Comparison of ENCODE assay signal across 8 mouse cellular contexts in genomic region chr12:100520077-100520793, GRCm38 (mm10). TPM values are rescaled to one million over a fixed set of nuclear protein-coding genes. Genes with fewer than 3 reads are reported as not detected.
A peak's percentile ranks its signal among the peaks of the same experiment; 100 is the strongest.
DNase-seq lines count a peak whose midpoint lies in the region; ATAC-seq lines count a peak whose summit lies in the region.

No protein-coding gene starts in this region.

- H3K9me3 ChIP-seq in embryonic facial prominence, embryonic 15.5 days (replicated peaks): no peaks in the 10 kb centered on the region
- H3K9me3 ChIP-seq in heart, embryonic 15.5 days (replicated peaks): no peaks in the 10 kb centered on the region
- no peaks in the 10 kb centered on the region for H3K9me3 ChIP-seq in lung, embryonic 16.5 days (ENCODE audit: control insufficient read depth, low read length)

- H3K27ac ChIP-seq in embryonic facial prominence, embryonic 15.5 days (replicated peaks): peak overlapping the region; percentile 61
- H3K27ac ChIP-seq in heart, embryonic 15.5 days: peak overlapping the region; percentile 83
- H3K27ac ChIP-seq in lung, embryonic 16.5 days (ENCODE audit: low read length): peak overlapping the region; percentile 41

- WGBS in embryonic facial prominence, embryonic 15.5 days: under 1% methylated on average over 65 of the region's 76 CpGs
- WGBS in heart, embryonic 15.5 days: under 1% methylated on average over 76 of the region's 76 CpGs
- 0% methylated on average over 41 of the region's 76 CpGs for WGBS in lung, embryonic 16.5 days

- H3K27me3 ChIP-seq in embryonic facial prominence, embryonic 15.5 days: no peaks in the 10 kb centered on the region
- H3K27me3 ChIP-seq in heart, embryonic 15.5 days: no peaks in the 10 kb centered on the region
- no peaks in the 10 kb centered on the region for H3K27me3 ChIP-seq in lung, embryonic 16.5 days (ENCODE audit: control insufficient read depth, insufficient read depth, low read depth, low read length)

- H3K9ac ChIP-seq in embryonic facial prominence, embryonic 15.5 days: peak overlapping the region; percentile 82
- H3K9ac ChIP-seq in heart, embryonic 15.5 days: peak overlapping the region; percentile 98
- peak overlapping the region; percentile 92 for H3K9ac ChIP-seq in lung, embryonic 16.5 days (ENCODE audit: low read length)

- no peak for ATAC-seq in embryonic facial prominence, embryonic 15.5 days (ENCODE audit: insufficient number of reproducible peaks, low FRiP score, low TSS enrichment, low read depth)
- ATAC-seq in heart, embryonic 15.5 days (replicated peaks; ENCODE audit: insufficient number of reproducible peaks, insufficient read depth, low FRiP score, low read depth): peak; percentile 79
- ATAC-seq in lung, embryonic 16.5 days (ENCODE audit: low read depth): peak; percentile 79

- peak; percentile 59 for DNase-seq in CD4-positive, CD25-positive, alpha-beta regulatory T cell, adult 2 months (ENCODE audit: low read depth, low spot score)
- DNase-seq in adrenal gland, postnatal 14 days: peak; percentile 74
- DNase-seq in kidney, postnatal 10 days: peak; percentile 73
- peak; percentile 32 for DNase-seq in ovary, adult 18-20 months (ENCODE audit: low spot score)
- peak; percentile 52 to 63 for DNase-seq in thymus, postnatal 36 days

- H3K36me3 ChIP-seq in embryonic facial prominence, embryonic 15.5 days: no peaks in the 10 kb centered on the region
- H3K36me3 ChIP-seq in heart, embryonic 15.5 days: 0 out of 2 replicates have a peak, but pooled peaks cover 3% of the 10 kb centered on the region
- H3K36me3 ChIP-seq in lung, embryonic 16.5 days (ENCODE audit: control insufficient read depth, insufficient read depth, low read length): no peaks in the 10 kb centered on the region

- peak overlapping the region; percentile 81 for H3K4me2 ChIP-seq in embryonic facial prominence, embryonic 15.5 days (replicated peaks)
- H3K4me2 ChIP-seq in heart, embryonic 15.5 days: peak overlapping the region; percentile 85
- H3K4me2 ChIP-seq in lung, embryonic 16.5 days (ENCODE audit: low read depth, low read length): peak overlapping the region; percentile 89

- peaks cover 31% of the 10 kb centered on the region for H3K4me1 ChIP-seq in embryonic facial prominence, embryonic 15.5 days
- H3K4me1 ChIP-seq in heart, embryonic 15.5 days (replicated peaks): peaks cover 39% of the 10 kb centered on the region
- H3K4me1 ChIP-seq in lung, embryonic 16.5 days (replicated peaks; ENCODE audit: control insufficient read depth, insufficient read depth, low read length): peaks cover 11% of the 10 kb centered on the region

- H3K4me3 ChIP-seq in embryonic facial prominence, embryonic 15.5 days (replicated peaks): peak overlapping the region; percentile 85
- H3K4me3 ChIP-seq in heart, embryonic 15.5 days: peak overlapping the region; percentile 95
- H3K4me3 ChIP-seq in lung, embryonic 16.5 days (ENCODE audit: low read length): peak overlapping the region; percentile 74

RNA-seq across cellular contexts. Expression of gene Ttc7b, which starts 0.4 kb away (rescaled TPM):
- total RNA-seq in adrenal gland, postnatal 14 days (2021): 72.5 and 74.6 TPM in 2 replicates
- polyA plus RNA-seq in embryonic facial prominence, embryonic 15.5 days (2015; fragmentation: Nextera tagmentation; extraction: Ambion mirVana): 5.0 and 5.6 TPM in 2 replicates
- 9.2 TPM in 2 replicates for polyA plus RNA-seq in heart, embryonic 15.5 days (2015; fragmentation: Nextera tagmentation; extraction: Ambion mirVana)
- 3.6 and 3.7 TPM in 2 replicates for polyA plus RNA-seq in lung, embryonic 16.5 days (2015; fragmentation: Nextera tagmentation; extraction: Ambion mirVana)
